Mouse (Mus musculus): ENCODE measurements at regions not wholly inside any gene's neighbourhood (a gene's known extent, or its start where the extent isn't known, plus 50 kb on each side); places are given as distances from the start of the nearest gene placed in this dataset.
"Not testable (repeated sequence)": the region's sequence is repeated elsewhere in the genome, so short reads cannot be mapped to it uniquely, and the experiment has no call there.

DNA sequence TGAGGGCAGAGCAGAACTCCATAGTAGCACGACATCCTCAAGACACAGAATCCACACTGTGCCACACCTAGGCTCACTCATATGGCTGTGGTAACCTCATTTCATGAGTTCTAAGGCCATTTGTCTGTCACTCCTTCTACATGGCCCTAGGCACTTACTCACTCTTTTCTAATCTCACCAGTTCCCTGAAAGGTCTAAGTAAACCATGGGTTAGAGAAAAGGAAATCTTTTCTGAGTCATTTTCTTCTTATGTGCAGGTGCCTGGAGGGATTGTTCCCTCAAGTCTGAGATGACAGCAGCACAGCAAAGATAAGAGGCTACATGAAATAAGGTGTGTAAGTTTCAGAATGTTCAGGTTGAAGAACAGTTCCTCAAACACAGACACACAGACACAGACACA, 120.8 kb upstream of the Gdi2 start:
- H3K79me2 ChIP-seq (replicated peaks; ENCODE audit: control insufficient read depth, extremely low read depth, insufficient read depth, poor library complexity, severe bottlenecking) = no peaks in the 10 kb centered on the region
- no peaks in the 10 kb centered on the region for H3K36me3 ChIP-seq (replicated peaks in 1 of 2; ENCODE audit: control insufficient read depth in 1 of 2, insufficient read depth in 1 of 2, low read length in 1 of 2)
- no peak for DNase-seq (ENCODE audit: extremely low read depth)
- dilution Hi-C loops (cut with MboI; ENCODE audit: extremely low pct_ligation_motif_present, extremely low pct_unique_long_range_greater_than_20kb, low sequenced_read_pairs) = no loop called here
- no peaks in the 10 kb centered on the region for H3K4me1 ChIP-seq (ENCODE audit: control insufficient read depth in 1 of 2, insufficient read depth in 2 of 2)
- no peak overlapping the region for H3K9ac ChIP-seq (ENCODE audit: insufficient read depth, low read depth)
- in situ Hi-C loops (cut with MboI; ENCODE audit: low pct_ligation_motif_present, low pct_unique_long_range_greater_than_20kb, low sequenced_read_pairs) = loop anchor here (10.0 to 25.0 kb wide), 3 partner anchors 120 to 495 kb away; partner anchors contain the start of genes Gdi2, Net1 and Tubal3
- no peak overlapping the region for H3K27ac ChIP-seq (ENCODE audit: insufficient read depth, low read depth)
- H3K4me2 ChIP-seq (ENCODE audit: insufficient read depth, low read depth, poor library complexity, severe bottlenecking) = no peak overlapping the region
- H3K9me3 ChIP-seq (replicated peaks; ENCODE audit: low read length) = no peaks in the 10 kb centered on the region
- TF ChIP-seq ELF1 (IDR thresholded peaks at IDR 0.05; ENCODE audit: low read depth, low read length) = no peak
- no peak for TF ChIP-seq GABPA (IDR thresholded peaks at IDR 0.05; ENCODE audit: insufficient replicate concordance, low read depth, low read length)
- TF ChIP-seq TCF12 (IDR thresholded peaks at IDR 0.05; ENCODE audit: low read depth, low read length) = no peak
- no peak for TF ChIP-seq UBTF (IDR thresholded peaks at IDR 0.05; ENCODE audit: low read depth, low read length)
- no peak for TF ChIP-seq BHLHE40 (IDR thresholded peaks at IDR 0.05; ENCODE audit: low read depth, low read length)
- TF ChIP-seq USF2 (conservative IDR thresholded peaks at IDR 0.05; ENCODE audit: low read depth, low read length) = no peak
- H3K4me3 ChIP-seq (replicated peaks in 1 of 3; ENCODE audit: low read depth in 2 of 3, low read length in 2 of 3, poor library complexity in 1 of 3) = no peak overlapping the region
- H3K27me3 ChIP-seq (replicated peaks) = no peaks in the 10 kb centered on the region

DNA sequence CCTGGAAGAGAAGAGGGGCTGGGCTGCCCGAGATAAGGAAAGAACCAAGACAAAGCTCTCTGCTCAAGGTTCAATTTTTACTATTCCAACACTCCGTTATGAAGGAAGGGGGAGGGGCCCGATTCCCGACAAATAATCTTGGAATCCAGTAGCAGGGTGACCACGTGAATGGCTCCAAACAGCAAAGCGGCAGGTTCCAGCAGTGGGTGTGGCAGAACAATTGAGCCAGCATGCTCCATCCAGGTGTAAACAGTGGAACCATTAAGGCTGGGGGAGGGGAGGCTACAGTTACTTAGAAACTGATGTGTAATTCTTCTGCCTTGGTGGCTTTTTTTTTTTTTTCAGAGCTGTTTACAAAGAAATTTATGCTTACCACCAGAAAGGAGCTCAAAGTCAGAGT, 82.5 kb upstream of the Gdi2 start:
- dilution Hi-C loops (cut with MboI; ENCODE audit: extremely low pct_ligation_motif_present, extremely low pct_unique_long_range_greater_than_20kb, low sequenced_read_pairs); H3K36me3 ChIP-seq (replicated peaks in 1 of 2; ENCODE audit: control insufficient read depth in 1 of 2, insufficient read depth in 1 of 2, low read length in 1 of 2); H3K79me2 ChIP-seq (replicated peaks; ENCODE audit: control insufficient read depth, extremely low read depth, insufficient read depth, poor library complexity, severe bottlenecking); in situ Hi-C loops (cut with MboI; ENCODE audit: low pct_ligation_motif_present, low pct_unique_long_range_greater_than_20kb, low sequenced_read_pairs); H3K27ac ChIP-seq (ENCODE audit: insufficient read depth, low read depth); H3K9ac ChIP-seq (ENCODE audit: insufficient read depth, low read depth); H3K4me2 ChIP-seq (ENCODE audit: insufficient read depth, low read depth, poor library complexity, severe bottlenecking); H3K9me3 ChIP-seq (replicated peaks; ENCODE audit: low read length); H3K27me3 ChIP-seq (replicated peaks); H3K4me3 ChIP-seq (replicated peaks in 1 of 3; ENCODE audit: low read depth in 2 of 3, low read length in 2 of 3, poor library complexity in 1 of 3); H3K4me1 ChIP-seq (ENCODE audit: control insufficient read depth in 1 of 2, insufficient read depth in 2 of 2); DNase-seq (ENCODE audit: extremely low read depth): not testable (repeated sequence)

DNA sequence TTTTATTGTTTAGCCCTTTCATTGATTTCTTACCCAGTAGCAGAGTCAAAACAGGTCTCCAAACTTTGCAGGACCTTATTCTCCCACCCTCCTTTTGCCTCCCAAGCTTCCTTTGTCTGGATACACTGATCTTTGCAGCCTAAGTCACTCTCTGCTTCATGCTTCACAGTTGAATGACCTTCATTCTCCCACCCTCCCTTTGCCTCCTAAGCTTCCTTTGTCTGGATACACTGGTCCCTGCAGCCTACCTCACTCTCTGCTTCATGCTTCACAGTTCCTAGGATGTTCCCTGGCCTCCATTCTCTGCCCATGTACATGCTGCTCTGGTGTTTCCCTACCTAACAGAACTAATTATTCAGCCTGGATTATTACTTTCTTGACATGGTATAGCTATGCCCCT, 61.0 kb upstream of the Gdi2 start:
- in situ Hi-C loops (cut with MboI; ENCODE audit: low pct_ligation_motif_present, low pct_unique_long_range_greater_than_20kb, low sequenced_read_pairs) = no loop called here
- Histone ChIP-seq H3K9me3 (replicated peaks; ENCODE audit: low read length) (no peaks in the 10 kb centered on the region), H3K79me2 (replicated peaks; ENCODE audit: control insufficient read depth, extremely low read depth, insufficient read depth, poor library complexity, severe bottlenecking) (0 out of 2 replicates have a peak, but pooled peaks cover 1% of the 10 kb centered on the region), H3K4me1 (ENCODE audit: control insufficient read depth in 1 of 2, insufficient read depth in 2 of 2) (peaks cover 6 to 25% of the 10 kb centered on the region in 2 experiments; a peak in 3 of 4 replicates), H3K4me3 (replicated peaks in 1 of 3; ENCODE audit: low read depth in 2 of 3, low read length in 2 of 3, poor library complexity in 1 of 3) (no peak overlapping the region), H3K27me3 (replicated peaks) (no peaks in the 10 kb centered on the region), H3K9ac (ENCODE audit: insufficient read depth, low read depth) (no peak overlapping the region), H3K4me2 (ENCODE audit: insufficient read depth, low read depth, poor library complexity, severe bottlenecking) (no peak overlapping the region), H3K36me3 (replicated peaks in 1 of 2; ENCODE audit: control insufficient read depth in 1 of 2, insufficient read depth in 1 of 2, low read length in 1 of 2) (peaks cover 0 to 13% of the 10 kb centered on the region in 2 experiments), H3K27ac (ENCODE audit: insufficient read depth, low read depth) (no peak overlapping the region)
- TF ChIP-seq MAZ (IDR thresholded peaks at IDR 0.05; ENCODE audit: low read depth, low read length) = no peak
- TF ChIP-seq RCOR1 (conservative IDR thresholded peaks at IDR 0.05; ENCODE audit: low read depth, low read length) = no peak
- no peak for TF ChIP-seq NRF1 (IDR thresholded peaks at IDR 0.05; ENCODE audit: low read depth, low read length)
- TF ChIP-seq EP300 (IDR thresholded peaks at IDR 0.05; ENCODE audit: low read length) = no peak
- TF ChIP-seq CTCF (conservative IDR thresholded peaks at IDR 0.05 in 1 of 2, IDR thresholded peaks at IDR 0.05 in 1 of 2; ENCODE audit: low read depth in 2 of 2, low read length in 2 of 2) = no peak
- TF ChIP-seq MEF2A (IDR thresholded peaks at IDR 0.05; ENCODE audit: borderline replicate concordance, low read depth, low read length) = no peak
- TF ChIP-seq BHLHE40 (IDR thresholded peaks at IDR 0.05; ENCODE audit: low read depth, low read length) = no peak
- no peak for TF ChIP-seq TBP (conservative IDR thresholded peaks at IDR 0.05; ENCODE audit: low read depth, low read length)
- no peak for TF ChIP-seq KAT2A (IDR thresholded peaks at IDR 0.05; ENCODE audit: insufficient replicate concordance, low read length)
- TF ChIP-seq MXI1 (IDR thresholded peaks at IDR 0.05; ENCODE audit: low read depth, low read length) = no peak
- no peak for TF ChIP-seq USF2 (conservative IDR thresholded peaks at IDR 0.05; ENCODE audit: low read depth, low read length)
- no peak for TF ChIP-seq ZC3H11A (IDR thresholded peaks at IDR 0.05; ENCODE audit: low read depth, low read length)
- TF ChIP-seq CHD1 (IDR thresholded peaks at IDR 0.05; ENCODE audit: low read depth, low read length) = no peak
- no peak for TF ChIP-seq USF1 (IDR thresholded peaks at IDR 0.05; ENCODE audit: low read depth, low read length)
- no peak for TF ChIP-seq ELF1 (IDR thresholded peaks at IDR 0.05; ENCODE audit: low read depth, low read length)
- no peak for DNase-seq (ENCODE audit: extremely low read depth)
- dilution Hi-C loops (cut with MboI; ENCODE audit: extremely low pct_ligation_motif_present, extremely low pct_unique_long_range_greater_than_20kb, low sequenced_read_pairs) = no loop called here

Measured in CH12.LX (cell line).